Mouse (Mus musculus): ENCODE measurements around the gene Ttc12. TPM values are rescaled to one million over a fixed set of nuclear protein-coding genes. Genes with fewer than 3 reads are reported as not detected.

Ttc12 gene
- polyA plus RNA-seq, 2 experiments = 1.0 to 2.3 TPM

GRCm38 (mm10) chr9:49396006-49396405 lies 90.0 kb downstream of the Ttc12 start:
- H3K4me2 ChIP-seq (replicated peaks; ENCODE audit: low read depth, low read length, severe bottlenecking) = no peak overlapping the region
- ATAC-seq (ENCODE audit: low FRiP score, low read depth) (no peak), DNase-seq (ENCODE audit: low spot score) (no peak)
- H3K36me3 ChIP-seq (ENCODE audit: control insufficient read depth, insufficient read depth, low read length) = no peaks in the 10 kb centered on the region
- no peaks in the 10 kb centered on the region for H3K9me3 ChIP-seq (ENCODE audit: control insufficient read depth, low read length)
- H3K27me3 ChIP-seq (ENCODE audit: control insufficient read depth, insufficient read depth, low read length) = no peaks in the 10 kb centered on the region
- no peaks in the 10 kb centered on the region for H3K4me1 ChIP-seq (ENCODE audit: control insufficient read depth, insufficient read depth, low read length)
- no peak overlapping the region for H3K4me3 ChIP-seq (replicated peaks; ENCODE audit: low read length)
- TF ChIP-seq POLR2A (IDR thresholded peaks at IDR 0.05; ENCODE audit: borderline replicate concordance, extremely low read depth, insufficient read depth, insufficient read length) = no peak
- no peak overlapping the region for H3K9ac ChIP-seq (ENCODE audit: low read depth, low read length, severe bottlenecking)
- no peak overlapping the region for H3K27ac ChIP-seq (replicated peaks; ENCODE audit: low read depth, low read length)

DNA sequence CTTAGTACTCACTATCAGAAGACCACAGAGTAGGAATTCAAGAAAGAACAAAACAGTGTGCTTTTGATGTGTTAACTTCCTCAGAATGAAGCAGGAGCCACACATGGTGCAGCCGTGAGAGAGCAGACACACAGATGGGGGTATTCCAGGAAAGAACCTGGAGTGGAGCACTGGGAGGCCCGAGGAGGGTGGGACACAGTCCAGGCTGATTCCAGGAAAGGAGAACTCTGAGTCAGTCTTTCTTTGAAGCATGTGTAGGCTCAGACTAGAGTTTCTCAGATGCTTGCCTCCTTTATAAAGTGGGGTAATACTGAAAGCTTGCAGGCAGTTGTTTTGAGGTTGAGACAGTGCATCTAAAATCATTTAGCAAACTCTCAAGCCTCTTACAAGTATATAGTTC lies 93.8 kb downstream of the Ttc12 start:
- no peaks in the 10 kb centered on the region for H3K9me3 ChIP-seq (ENCODE audit: control insufficient read depth, low read length)
- H3K4me2 ChIP-seq (replicated peaks; ENCODE audit: low read depth, low read length, severe bottlenecking) = no peak overlapping the region
- no peak overlapping the region for H3K4me3 ChIP-seq (replicated peaks; ENCODE audit: low read length)
- ATAC-seq (ENCODE audit: low FRiP score, low read depth) (no peak), DNase-seq (ENCODE audit: low spot score) (no peak)
- no peak overlapping the region for H3K9ac ChIP-seq (ENCODE audit: low read depth, low read length, severe bottlenecking)
- 38% methylated on average over 2 of the region's 2 CpGs for WGBS
- no peak overlapping the region for H3K27ac ChIP-seq (replicated peaks; ENCODE audit: low read depth, low read length)
- H3K27me3 ChIP-seq (ENCODE audit: control insufficient read depth, insufficient read depth, low read length) = no peaks in the 10 kb centered on the region
- no peak for TF ChIP-seq POLR2A (IDR thresholded peaks at IDR 0.05; ENCODE audit: borderline replicate concordance, extremely low read depth, insufficient read depth, insufficient read length)
- H3K36me3 ChIP-seq (ENCODE audit: control insufficient read depth, insufficient read depth, low read length) = no peaks in the 10 kb centered on the region
- H3K4me1 ChIP-seq (ENCODE audit: control insufficient read depth, insufficient read depth, low read length) = no peaks in the 10 kb centered on the region

Other genes with a start within 250 kb of the Ttc12 start
- not detected in 2 replicates for gene Gm4894, start 235.7 kb downstream of the Ttc12 start, polyA plus RNA-seq (2012; rRNA removed)
- gene Gm4894, start 235.7 kb downstream of the Ttc12 start, polyA plus RNA-seq (2014; fragmentation: Nextera tagmentation; extraction: Ambion mirVana) = not detected in 2 replicates
- 0.05 and 0.23 TPM in 2 replicates for gene Drd2, start 145.6 kb downstream of the Ttc12 start, polyA plus RNA-seq (2012; rRNA removed)
- gene Drd2, start 145.6 kb downstream of the Ttc12 start, polyA plus RNA-seq (2014; fragmentation: Nextera tagmentation; extraction: Ambion mirVana) = not detected in 2 replicates
- gene Ankk1, start 59.2 kb downstream of the Ttc12 start, polyA plus RNA-seq (2012; rRNA removed) = 0.03 TPM in 1 of 2 replicates, not detected in the other
- not detected in 2 replicates for gene Ankk1, start 59.2 kb downstream of the Ttc12 start, polyA plus RNA-seq (2014; fragmentation: Nextera tagmentation; extraction: Ambion mirVana)

All from limb, embryonic 14.5 days (tissue).